Mouse (Mus musculus): ENCODE data around the gene Ube2j2. TPM values are rescaled to one million over a fixed set of nuclear protein-coding genes. Genes with fewer than 3 reads are reported as not detected.

Gene Ube2j2
- 146 and 151 TPM in 2 replicates for polyA plus RNA-seq (2016; fragmentation: Nextera tagmentation; extraction: Ambion mirVana)

- whole genome bisulfite sequencing, result under 1% methylated on average over 85 of the region's 85 CpGs
- Histone ChIP-seq H3K27me3 (replicated peaks; ENCODE audit: low read depth, poor library complexity, severe bottlenecking) (no peaks in the 10 kb centered on the region), H3K36me3 (replicated peaks) (peaks cover 30% of the 10 kb centered on the region), H3K4me3 (peak within 1 kb of the TSS; percentile 99), H3K4me1 (peaks cover 19% of the 10 kb centered on the region), H3K9me3 (no peaks in the 10 kb centered on the region), H3K27ac (replicated peaks) (peak within 1 kb of the TSS; percentile 92)
- DNase-seq (ENCODE audit: low spot score), result peak; percentile 98
These were observed at the start of gene Ube2j2 for GRCm38 (mm10) chr4:155943534-155944249. Ube2j2 (plus strand) TSS chr4:155943831.

- H3K27me3 ChIP-seq (replicated peaks; ENCODE audit: low read depth, poor library complexity, severe bottlenecking), result no peaks in the 10 kb centered on the region
- DNase-seq (ENCODE audit: low spot score), result no peak
- H3K27ac ChIP-seq (replicated peaks), result no peak overlapping the region; the same call in 1 of the 2 replicates
- H3K4me1 ChIP-seq, result peaks cover 47% of the 10 kb centered on the region
- no peaks in the 10 kb centered on the region for H3K9me3 ChIP-seq
- peak overlapping the region; percentile 96 for H3K4me3 ChIP-seq
- 40% methylated on average over 8 of the region's 8 CpGs for WGBS
- peaks cover 42% of the 10 kb centered on the region for H3K36me3 ChIP-seq (replicated peaks)
These were observed 49.2 kb upstream of the Ube2j2 start for GRCm38 (mm10) chr4:155894311-155894881.

- Histone ChIP-seq H3K27me3 (replicated peaks; ENCODE audit: low read depth, poor library complexity, severe bottlenecking) (no peaks in the 10 kb centered on the region), H3K36me3 (replicated peaks) (peaks cover 42% of the 10 kb centered on the region), H3K9me3 (no peaks in the 10 kb centered on the region), H3K27ac (replicated peaks) (no peak overlapping the region), H3K4me3 (peak overlapping the region; percentile 96; the same call in 1 of the 2 replicates), H3K4me1 (peaks cover 43% of the 10 kb centered on the region)
- no peak for DNase-seq (ENCODE audit: low spot score)
- 49% methylated on average over 6 of the region's 6 CpGs for WGBS
These were observed 48.4 kb upstream of the Ube2j2 start for GRCm38 (mm10) chr4:155895216-155895615.

- Histone ChIP-seq H3K27ac (replicated peaks) (no peak overlapping the region), H3K9me3 (no peaks in the 10 kb centered on the region), H3K4me3 (0 out of 2 replicates have a peak overlapping the region, but pooled peaks have one; percentile 2), H3K4me1 (peaks cover 37% of the 10 kb centered on the region), H3K36me3 (replicated peaks) (peaks cover 47% of the 10 kb centered on the region), H3K27me3 (replicated peaks; ENCODE audit: low read depth, poor library complexity, severe bottlenecking) (no peaks in the 10 kb centered on the region)
- 92% methylated on average over 4 of the region's 4 CpGs for WGBS
- DNase-seq (ENCODE audit: low spot score), result no peak
These were observed 47.8 kb upstream of the Ube2j2 start for GRCm38 (mm10) chr4:155895826-155896225.

GRCm38 (mm10) chr4:155896461-155896860 is 47.2 kb upstream of the Ube2j2 start:
- H3K4me3 ChIP-seq, result no peak overlapping the region
- WGBS, result 94% methylated on average over 12 of the region's 12 CpGs
- no peak for DNase-seq (ENCODE audit: low spot score)
- peaks cover 53% of the 10 kb centered on the region for H3K36me3 ChIP-seq (replicated peaks)
- no peak overlapping the region for H3K27ac ChIP-seq (replicated peaks)
- no peaks in the 10 kb centered on the region for H3K9me3 ChIP-seq
- H3K27me3 ChIP-seq (replicated peaks; ENCODE audit: low read depth, poor library complexity, severe bottlenecking), result no peaks in the 10 kb centered on the region
- peaks cover 33% of the 10 kb centered on the region for H3K4me1 ChIP-seq

GRCm38 (mm10) chr4:155898318-155898717 is 45.3 kb upstream of the Ube2j2 start:
- Histone ChIP-seq H3K9me3 (no peaks in the 10 kb centered on the region), H3K4me1 (peaks cover 23% of the 10 kb centered on the region), H3K36me3 (replicated peaks) (peaks cover 72% of the 10 kb centered on the region), H3K27me3 (replicated peaks; ENCODE audit: low read depth, poor library complexity, severe bottlenecking) (no peaks in the 10 kb centered on the region), H3K27ac (replicated peaks) (no peak overlapping the region), H3K4me3 (no peak overlapping the region)
- WGBS, result 91% methylated on average over 2 of the region's 2 CpGs
- DNase-seq (ENCODE audit: low spot score), result no peak

GRCm38 (mm10) chr4:155899355-155899754 is 44.3 kb upstream of the Ube2j2 start:
- no peaks in the 10 kb centered on the region for H3K27me3 ChIP-seq (replicated peaks; ENCODE audit: low read depth, poor library complexity, severe bottlenecking)
- H3K36me3 ChIP-seq (replicated peaks), result peaks cover 82% of the 10 kb centered on the region
- DNase-seq (ENCODE audit: low spot score), result no peak
- no peaks in the 10 kb centered on the region for H3K9me3 ChIP-seq
- H3K27ac ChIP-seq (replicated peaks), result no peak overlapping the region
- 94% methylated on average over 7 of the region's 7 CpGs for WGBS
- peaks cover 12% of the 10 kb centered on the region for H3K4me1 ChIP-seq
- no peak overlapping the region for H3K4me3 ChIP-seq

- Histone ChIP-seq H3K27me3 (replicated peaks; ENCODE audit: low read depth, poor library complexity, severe bottlenecking) (no peaks in the 10 kb centered on the region), H3K4me1 (no peaks in the 10 kb centered on the region; the same call in 1 of the 2 replicates), H3K4me3 (no peak overlapping the region), H3K36me3 (replicated peaks) (peaks cover 95% of the 10 kb centered on the region), H3K9me3 (no peaks in the 10 kb centered on the region), H3K27ac (replicated peaks) (no peak overlapping the region)
- 89% methylated on average over 3 of the region's 3 CpGs for WGBS
- no peak for DNase-seq (ENCODE audit: low spot score)
These were observed 42.4 kb upstream of the Ube2j2 start for GRCm38 (mm10) chr4:155901205-155901604.

GRCm38 (mm10) chr4:155903246-155903645 is 40.4 kb upstream of the Ube2j2 start:
- peaks cover 92% of the 10 kb centered on the region for H3K36me3 ChIP-seq (replicated peaks)
- WGBS, result 93% methylated on average over 13 of the region's 13 CpGs
- DNase-seq (ENCODE audit: low spot score), result no peak

GRCm38 (mm10) chr4:155904318-155905102 is 39.1 kb upstream of the Ube2j2 start:
- Histone ChIP-seq H3K4me3 (no peak overlapping the region), H3K9me3 (no peaks in the 10 kb centered on the region), H3K27me3 (replicated peaks; ENCODE audit: low read depth, poor library complexity, severe bottlenecking) (no peaks in the 10 kb centered on the region), H3K4me1 (no peaks in the 10 kb centered on the region; the same call in 1 of the 2 replicates), H3K27ac (replicated peaks) (no peak overlapping the region), H3K36me3 (replicated peaks) (peaks cover 79% of the 10 kb centered on the region)
- no peak for DNase-seq (ENCODE audit: low spot score)
- 88% methylated on average over 13 of the region's 13 CpGs for WGBS

More at GRCm38 (mm10) chr4:155903246-155903645, 40.4 kb upstream of the Ube2j2 start:
- Histone ChIP-seq H3K4me3 (no peak overlapping the region), H3K9me3 (no peaks in the 10 kb centered on the region), H3K4me1 (no peaks in the 10 kb centered on the region; the same call in 1 of the 2 replicates), H3K27ac (replicated peaks) (no peak overlapping the region), H3K27me3 (replicated peaks; ENCODE audit: low read depth, poor library complexity, severe bottlenecking) (no peaks in the 10 kb centered on the region)

- no peak for DNase-seq (ENCODE audit: low spot score)
- Histone ChIP-seq H3K4me3 (no peak overlapping the region), H3K27me3 (replicated peaks; ENCODE audit: low read depth, poor library complexity, severe bottlenecking) (no peaks in the 10 kb centered on the region), H3K4me1 (no peaks in the 10 kb centered on the region; the same call in 1 of the 2 replicates), H3K36me3 (replicated peaks) (peaks cover 68% of the 10 kb centered on the region), H3K9me3 (no peaks in the 10 kb centered on the region), H3K27ac (replicated peaks) (no peak overlapping the region)
- WGBS, result 85% methylated on average over 13 of the region's 13 CpGs
These were observed 38.0 kb upstream of the Ube2j2 start for GRCm38 (mm10) chr4:155905634-155906033.

GRCm38 (mm10) chr4:155906125-155906524 is 37.5 kb upstream of the Ube2j2 start:
- Histone ChIP-seq H3K4me3 (no peak overlapping the region), H3K9me3 (no peaks in the 10 kb centered on the region), H3K36me3 (replicated peaks) (peaks cover 63% of the 10 kb centered on the region), H3K4me1 (no peaks in the 10 kb centered on the region; the same call in 1 of the 2 replicates), H3K27me3 (replicated peaks; ENCODE audit: low read depth, poor library complexity, severe bottlenecking) (no peaks in the 10 kb centered on the region), H3K27ac (replicated peaks) (no peak overlapping the region)
- 83% methylated on average over 9 of the region's 9 CpGs for WGBS
- no peak for DNase-seq (ENCODE audit: low spot score)

All from embryonic facial prominence, embryonic 10.5 days (tissue).